22 mouse cellular contexts compared by ENCODE assay signal in the genomic region with DNA sequence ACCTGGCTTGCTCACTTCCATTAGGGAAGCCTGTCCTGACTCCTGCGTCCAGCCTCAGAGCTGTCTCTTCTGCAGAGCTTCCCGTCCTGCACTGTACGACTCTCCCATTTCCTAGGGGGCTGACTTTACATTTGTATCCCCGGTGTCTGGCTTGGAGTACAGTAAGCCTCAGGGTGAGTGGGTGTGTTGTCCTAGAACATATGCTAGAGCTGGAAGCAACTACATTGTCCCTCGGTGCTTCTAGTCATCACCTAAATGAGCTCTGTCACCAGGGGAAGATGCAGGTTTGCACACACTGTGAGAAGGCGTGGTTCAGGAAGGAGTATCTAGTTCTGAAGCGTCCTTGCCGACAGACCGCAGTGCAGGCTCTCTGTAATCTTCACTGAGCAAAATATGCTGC. TPM values are rescaled to one million over a fixed set of nuclear protein-coding genes. Genes with fewer than 3 reads are reported as not detected.
DNase-seq lines count a peak whose midpoint lies in the region; ATAC-seq and TF ChIP-seq lines count a peak whose summit lies in the region.
"Had no signal": no experiment of that assay in that cellular context is flagged by ENCODE, and none has a peak within 500 bp of the region (broad histone marks: within the 10 kb centered on the region; RNA-seq: fewer than 3 reads in every experiment).

No protein-coding gene starts in this region.

- peak; percentile 65; the same call in 1 of the 2 replicates for ATAC-seq in frontal cortex, adult (ENCODE audit: low TSS enrichment)
- no peak for ATAC-seq in stomach, embryonic 15.5 days (ENCODE audit: insufficient read depth, low FRiP score, low read depth)
- ATAC-seq in stomach, postnatal 0 days (ENCODE audit: low FRiP score, low TSS enrichment): no peak
- ATAC-seq in liver, embryonic 13.5 days (ENCODE audit: low read depth): 0 out of 2 replicates have a peak, but pooled peaks have one; percentile 16
- no peak for ATAC-seq in stomach, embryonic 16.5 days (ENCODE audit: insufficient read depth, low FRiP score)
- ATAC-seq: forebrain, embryonic 14.5 days had no signal

- H3K9ac ChIP-seq in stomach, embryonic 15.5 days: no peak overlapping the region
- no peak overlapping the region for H3K9ac ChIP-seq in stomach, postnatal 0 days (ENCODE audit: low read length)
- H3K9ac ChIP-seq in liver, embryonic 13.5 days: no peak overlapping the region
- 0 out of 2 replicates have a peak overlapping the region, but pooled peaks have one; percentile 2 for H3K9ac ChIP-seq in stomach, embryonic 16.5 days (ENCODE audit: low read length)
- H3K9ac ChIP-seq: embryonic facial prominence, embryonic 15.5 days; heart, embryonic 15.5 days; hindbrain, embryonic 15.5 days had no signal

- TF ChIP-seq EP300 in stomach, postnatal 0 days (optimal IDR thresholded peaks at IDR 0.05): no peak

- 73% methylated on average over 9 of the region's 9 CpGs for WGBS in stomach, embryonic 15.5 days
- 70% methylated on average over 9 of the region's 9 CpGs for WGBS in stomach, postnatal 0 days
- 77% methylated on average over 9 of the region's 9 CpGs for WGBS in liver, embryonic 13.5 days (ENCODE audit: insufficient replicate concordance)
- 65% methylated on average over 9 of the region's 9 CpGs for WGBS in stomach, embryonic 16.5 days

- no peak overlapping the region for H3K4me3 ChIP-seq in stomach, embryonic 15.5 days (replicated peaks)
- no peak overlapping the region for H3K4me3 ChIP-seq in stomach, postnatal 0 days (ENCODE audit: low read depth, low read length)
- no peak overlapping the region for H3K4me3 ChIP-seq in liver, embryonic 13.5 days (replicated peaks)
- no peak overlapping the region for H3K4me3 ChIP-seq in stomach, embryonic 16.5 days (replicated peaks; ENCODE audit: low read length)
- H3K4me3 ChIP-seq: embryonic facial prominence, embryonic 15.5 days; erythroblast, embryonic 14.5 days; forebrain, embryonic 10.5 days; heart, adult 2 months; heart, embryonic 15.5 days; hindbrain, embryonic 15.5 days had no signal

- no peak for TF ChIP-seq CTCF in stomach, postnatal 0 days (IDR thresholded peaks at IDR 0.05; ENCODE audit: low read depth)

- H3K36me3 ChIP-seq in stomach, embryonic 15.5 days: no peaks in the 10 kb centered on the region
- H3K36me3 ChIP-seq in stomach, postnatal 0 days (ENCODE audit: control insufficient read depth, insufficient read depth, low read length): peaks cover 4% of the 10 kb centered on the region; the same call in 1 of the 2 replicates
- peaks cover 4% of the 10 kb centered on the region; the same call in 1 of the 2 replicates for H3K36me3 ChIP-seq in liver, embryonic 13.5 days
- no peaks in the 10 kb centered on the region for H3K36me3 ChIP-seq in stomach, embryonic 16.5 days (ENCODE audit: control insufficient read depth, insufficient read depth, low read length)

- H3K27me3 ChIP-seq in stomach, embryonic 15.5 days (replicated peaks): no peaks in the 10 kb centered on the region
- H3K27me3 ChIP-seq in stomach, postnatal 0 days (ENCODE audit: control insufficient read depth, insufficient read depth, low read length): no peaks in the 10 kb centered on the region
- H3K27me3 ChIP-seq in liver, embryonic 13.5 days: no peaks in the 10 kb centered on the region
- H3K27me3 ChIP-seq in stomach, embryonic 16.5 days (ENCODE audit: control insufficient read depth, insufficient read depth, low read length): no peaks in the 10 kb centered on the region
- H3K27me3 ChIP-seq: embryonic facial prominence, embryonic 15.5 days; heart, embryonic 15.5 days; hindbrain, embryonic 15.5 days had no signal

- DNase-seq in frontal cortex, postnatal 25 days (ENCODE audit: low spot score in 2 of 2): no peak
- no peak for DNase-seq in stomach, postnatal 0 days (ENCODE audit: low spot score)
- no peak for DNase-seq in liver, embryonic 13.5 days
- DNase-seq in thymus, adult 18-20 months: no peak
- DNase-seq in layer of hippocampus, adult 9-11 months: no peak
- DNase-seq: adrenal gland, postnatal 14 days; embryo, embryonic 11 days; gastrocnemius, postnatal 10 days; heart, adult 2 months; heart, postnatal 14 days had no signal

- H3K4me2 ChIP-seq in stomach, embryonic 15.5 days: no peak overlapping the region
- H3K4me2 ChIP-seq in stomach, postnatal 0 days (replicated peaks; ENCODE audit: low read depth): no peak overlapping the region
- H3K4me2 ChIP-seq in liver, embryonic 13.5 days: no peak overlapping the region
- no peak overlapping the region; the same call in 1 of the 2 replicates for H3K4me2 ChIP-seq in stomach, embryonic 16.5 days (ENCODE audit: low read depth, low read length)
- H3K4me2 ChIP-seq: embryonic facial prominence, embryonic 15.5 days; heart, embryonic 11.5 days; heart, embryonic 15.5 days; hindbrain, embryonic 15.5 days had no signal

- 0 out of 2 replicates have a peak overlapping the region, but pooled peaks have one; percentile 4 for H3K27ac ChIP-seq in stomach, embryonic 15.5 days
- H3K27ac ChIP-seq in stomach, postnatal 0 days (replicated peaks): no peak overlapping the region
- H3K27ac ChIP-seq in liver, embryonic 13.5 days: 0 out of 2 replicates have a peak overlapping the region, but pooled peaks have one; percentile 9
- no peak overlapping the region for H3K27ac ChIP-seq in stomach, embryonic 16.5 days (ENCODE audit: low read length)
- H3K27ac ChIP-seq: embryonic facial prominence, embryonic 15.5 days; forebrain, embryonic 10.5 days; heart, adult 2 months; heart, embryonic 15.5 days; hindbrain, embryonic 15.5 days had no signal

- peaks cover 13% of the 10 kb centered on the region; the same call in 1 of the 2 replicates for H3K4me1 ChIP-seq in stomach, embryonic 15.5 days
- 0 out of 2 replicates have a peak, but pooled peaks cover 2% of the 10 kb centered on the region for H3K4me1 ChIP-seq in stomach, postnatal 0 days (replicated peaks; ENCODE audit: control insufficient read depth, insufficient read depth)
- peaks cover 10% of the 10 kb centered on the region for H3K4me1 ChIP-seq in liver, embryonic 13.5 days (replicated peaks)
- H3K4me1 ChIP-seq in stomach, embryonic 16.5 days (ENCODE audit: control insufficient read depth, insufficient read depth, low read length): peaks cover 15% of the 10 kb centered on the region; the same call in 1 of the 2 replicates
- H3K4me1 ChIP-seq: embryonic facial prominence, embryonic 15.5 days; forebrain, embryonic 10.5 days; hindbrain, embryonic 15.5 days had no signal

- no peaks in the 10 kb centered on the region for H3K9me3 ChIP-seq in stomach, embryonic 15.5 days
- no peaks in the 10 kb centered on the region for H3K9me3 ChIP-seq in stomach, postnatal 0 days (ENCODE audit: control insufficient read depth, low read length)
- H3K9me3 ChIP-seq in liver, embryonic 13.5 days (replicated peaks): no peaks in the 10 kb centered on the region
- H3K9me3 ChIP-seq in stomach, embryonic 16.5 days (replicated peaks; ENCODE audit: control insufficient read depth, low read length): no peaks in the 10 kb centered on the region
- H3K9me3 ChIP-seq: embryonic facial prominence, embryonic 15.5 days; forebrain, embryonic 10.5 days; heart, embryonic 15.5 days; hindbrain, embryonic 15.5 days had no signal

RNA-seq across cellular contexts. Expression of a gene that starts 16.6 kb away (rescaled TPM):
- 6.0 and 6.6 TPM in 2 replicates for polyA plus RNA-seq in stomach, embryonic 15.5 days (2015; fragmentation: Nextera tagmentation; extraction: Ambion mirVana)
- 29.2 and 32.3 TPM in 2 replicates for polyA plus RNA-seq in stomach, postnatal 0 days (2015; fragmentation: Nextera tagmentation; extraction: Ambion mirVana)
- 0.56 and 0.60 TPM in 2 replicates for polyA plus RNA-seq in liver, embryonic 13.5 days (2015; fragmentation: Nextera tagmentation; extraction: Ambion mirVana)
- polyA plus RNA-seq in stomach, embryonic 16.5 days (2015; fragmentation: Nextera tagmentation; extraction: Ambion mirVana): 10.1 and 11.4 TPM in 2 replicates

RNA-seq across cellular contexts. Expression of a gene that starts 23.9 kb away (rescaled TPM):
- polyA plus RNA-seq in stomach, embryonic 15.5 days (2015; fragmentation: Nextera tagmentation; extraction: Ambion mirVana): 3.2 and 7.8 TPM in 2 replicates
- polyA plus RNA-seq in stomach, postnatal 0 days (2015; fragmentation: Nextera tagmentation; extraction: Ambion mirVana): 1.2 and 2.4 TPM in 2 replicates
- polyA plus RNA-seq in liver, embryonic 13.5 days (2015; fragmentation: Nextera tagmentation; extraction: Ambion mirVana): 25.3 and 27.0 TPM in 2 replicates
- polyA plus RNA-seq in stomach, embryonic 16.5 days (2015; fragmentation: Nextera tagmentation; extraction: Ambion mirVana): 5.6 and 7.7 TPM in 2 replicates
- polyA plus RNA-seq: embryonic facial prominence, embryonic 11.5 days; embryonic facial prominence, embryonic 15.5 days; forebrain, embryonic 10.5 days; forebrain, embryonic 14.5 days; heart, embryonic 11.5 days; hindbrain, embryonic 11.5 days; hindbrain, embryonic 15.5 days had no signal

RNA-seq across cellular contexts. Expression of a gene that starts 37.0 kb away (rescaled TPM):
- polyA plus RNA-seq in stomach, embryonic 15.5 days (2015; fragmentation: Nextera tagmentation; extraction: Ambion mirVana): 24.3 and 26.3 TPM in 2 replicates
- polyA plus RNA-seq in stomach, postnatal 0 days (2015; fragmentation: Nextera tagmentation; extraction: Ambion mirVana): 22.2 and 24.0 TPM in 2 replicates
- polyA plus RNA-seq in liver, embryonic 13.5 days (2015; fragmentation: Nextera tagmentation; extraction: Ambion mirVana): 11.6 and 11.8 TPM in 2 replicates
- polyA plus RNA-seq in stomach, embryonic 16.5 days (2015; fragmentation: Nextera tagmentation; extraction: Ambion mirVana): 22.6 and 26.4 TPM in 2 replicates

Comparison
In these comparisons a context has a peak if more than half of its experiments do, and no peak if none do; other contexts are left out.
1. H3K27ac ChIP-seq: peak in stomach, embryonic 15.5 days (single experiment) and liver, embryonic 13.5 days (single experiment); none in stomach, postnatal 0 days (single experiment) and stomach, embryonic 16.5 days (single experiment).
2. ATAC-seq: peak in frontal cortex, adult (single experiment) and liver, embryonic 13.5 days (single experiment); none in stomach, embryonic 15.5 days (single experiment), stomach, postnatal 0 days (single experiment) and stomach, embryonic 16.5 days (single experiment).